11 mouse cellular contexts compared by ENCODE assay signal in genomic region chr3:129296994-129297393, GRCm38 (mm10). TPM values are rescaled to one million over a fixed set of nuclear protein-coding genes. Genes with fewer than 3 reads are reported as not detected.
DNase-seq lines count a peak whose midpoint lies in the region; ATAC-seq and TF ChIP-seq lines count a peak whose summit lies in the region.
"Had no signal": no experiment of that assay in that cellular context is flagged by ENCODE, and none has a peak within 500 bp of the region (broad histone marks: within the 10 kb centered on the region; RNA-seq: fewer than 3 reads in every experiment).

No protein-coding gene starts in this region.

- TF ChIP-seq CTCF in heart, postnatal 0 days (IDR thresholded peaks at IDR 0.05; ENCODE audit: low read depth), result no peak

- peak; percentile 49 for DNase-seq in heart, postnatal 0 days (ENCODE audit: low spot score)
- DNase-seq in heart, adult 8-10 months (ENCODE audit: low spot score), result no peak
- DNase-seq in adrenal gland, adult (ENCODE audit: inconsistent age in 2 of 2, low spot score in 1 of 2), result peak; percentile 37 to 86
- DNase-seq in lung, postnatal 10 days, result peak; percentile 14
- DNase-seq in right cerebral cortex, adult 18-20 months, result no peak
- no peak for DNase-seq in left cerebral cortex, postnatal 14 days (ENCODE audit: low spot score in 2 of 2)
- DNase-seq: thymus, adult 2 months had no signal

- no peak overlapping the region for H3K9ac ChIP-seq in heart, postnatal 0 days (replicated peaks; ENCODE audit: low read depth, low read length)
- H3K9ac ChIP-seq in intestine, embryonic 16.5 days (ENCODE audit: low read depth, low read length), result no peak overlapping the region
- no peak overlapping the region for H3K9ac ChIP-seq in hindbrain, embryonic 13.5 days
- H3K9ac ChIP-seq: embryonic facial prominence, embryonic 12.5 days had no signal

- H3K4me2 ChIP-seq in heart, postnatal 0 days (ENCODE audit: low read depth, low read length), result no peak overlapping the region
- no peak overlapping the region for H3K4me2 ChIP-seq in intestine, embryonic 16.5 days (ENCODE audit: low read depth, low read length)
- H3K4me2 ChIP-seq in hindbrain, embryonic 13.5 days, result no peak overlapping the region
- H3K4me2 ChIP-seq: embryonic facial prominence, embryonic 12.5 days had no signal

- 0 out of 2 replicates have a peak, but pooled peaks have one; percentile 42 for TF ChIP-seq EP300 in heart, postnatal 0 days (IDR thresholded peaks at IDR 0.05; ENCODE audit: low read depth)

- no peak overlapping the region for H3K4me3 ChIP-seq in heart, postnatal 0 days (ENCODE audit: low read depth, low read length)
- no peak overlapping the region for H3K4me3 ChIP-seq in intestine, embryonic 16.5 days (ENCODE audit: low read length)
- no peak overlapping the region for H3K4me3 ChIP-seq in hindbrain, embryonic 13.5 days
- H3K4me3 ChIP-seq: embryonic facial prominence, embryonic 12.5 days; hindbrain, embryonic 10.5 days had no signal

- no peaks in the 10 kb centered on the region for H3K36me3 ChIP-seq in heart, postnatal 0 days (replicated peaks; ENCODE audit: control insufficient read depth, insufficient read depth, low read length)
- H3K36me3 ChIP-seq in intestine, embryonic 16.5 days (ENCODE audit: control insufficient read depth, insufficient read depth, low read length), result 0 out of 2 replicates have a peak, but pooled peaks cover 3% of the 10 kb centered on the region
- no peaks in the 10 kb centered on the region for H3K36me3 ChIP-seq in hindbrain, embryonic 13.5 days
- H3K36me3 ChIP-seq: embryonic facial prominence, embryonic 12.5 days; hindbrain, embryonic 10.5 days had no signal

- H3K9me3 ChIP-seq in heart, postnatal 0 days (replicated peaks; ENCODE audit: control insufficient read depth, low read length), result no peaks in the 10 kb centered on the region
- H3K9me3 ChIP-seq in intestine, embryonic 16.5 days (ENCODE audit: control insufficient read depth, low read length), result no peaks in the 10 kb centered on the region
- no peaks in the 10 kb centered on the region for H3K9me3 ChIP-seq in hindbrain, embryonic 13.5 days
- H3K9me3 ChIP-seq: embryonic facial prominence, embryonic 12.5 days; hindbrain, embryonic 10.5 days had no signal

- peaks cover 17% of the 10 kb centered on the region; the same call in 1 of the 2 replicates for H3K4me1 ChIP-seq in heart, postnatal 0 days (ENCODE audit: control insufficient read depth, insufficient read depth)
- no peaks in the 10 kb centered on the region for H3K4me1 ChIP-seq in intestine, embryonic 16.5 days (ENCODE audit: control insufficient read depth, insufficient read depth, low read length)
- peaks cover 4% of the 10 kb centered on the region; the same call in 1 of the 2 replicates for H3K4me1 ChIP-seq in hindbrain, embryonic 13.5 days (replicated peaks)
- H3K4me1 ChIP-seq: embryonic facial prominence, embryonic 12.5 days had no signal

- ATAC-seq in heart, postnatal 0 days (ENCODE audit: insufficient read depth, low read depth), result peak; percentile 79
- peak; percentile 66; the same call in 1 of the 2 replicates for ATAC-seq in intestine, embryonic 16.5 days
- ATAC-seq in hindbrain, embryonic 13.5 days (ENCODE audit: low FRiP score), result no peak

- no peak overlapping the region for H3K27ac ChIP-seq in heart, postnatal 0 days (ENCODE audit: low read depth)
- H3K27ac ChIP-seq in intestine, embryonic 16.5 days (ENCODE audit: low read length), result no peak overlapping the region
- no peak overlapping the region for H3K27ac ChIP-seq in hindbrain, embryonic 13.5 days
- H3K27ac ChIP-seq: embryonic facial prominence, embryonic 12.5 days; hindbrain, embryonic 10.5 days had no signal

- H3K27me3 ChIP-seq in heart, postnatal 0 days (ENCODE audit: control insufficient read depth, insufficient read depth, low read length), result no peaks in the 10 kb centered on the region
- no peaks in the 10 kb centered on the region for H3K27me3 ChIP-seq in intestine, embryonic 16.5 days (replicated peaks; ENCODE audit: control insufficient read depth, insufficient read depth, low read length)
- H3K27me3 ChIP-seq in hindbrain, embryonic 13.5 days, result no peaks in the 10 kb centered on the region
- H3K27me3 ChIP-seq: embryonic facial prominence, embryonic 12.5 days had no signal

- WGBS in heart, postnatal 0 days, result 42% methylated on average over 5 of the region's 5 CpGs
- WGBS in intestine, embryonic 16.5 days, result 67% methylated on average over 5 of the region's 5 CpGs
- 77% methylated on average over 5 of the region's 5 CpGs for WGBS in hindbrain, embryonic 13.5 days

- intact Hi-C loops in left cerebral cortex, postnatal 14 days (cut with DNase I), result no loop called here

RNA-seq across cellular contexts. Expression of gene Enpep, which starts 35.5 kb away (rescaled TPM):
- 8.4 and 11.2 TPM in 2 replicates for total RNA-seq in heart, postnatal 0 days (2014; rRNA removed; ENCODE audit: low replicate concordance)
- 8.3 and 9.0 TPM in 2 replicates for polyA plus RNA-seq in heart, postnatal 0 days (2015; fragmentation: Nextera tagmentation; extraction: Ambion mirVana)
- total RNA-seq in heart, adult 8-10 months (2022), result 1 to 10 TPM; 5.0 to 7.2 (median 6.2) TPM
- polyA plus RNA-seq in intestine, embryonic 16.5 days (2015; fragmentation: Nextera tagmentation; extraction: Ambion mirVana), result 143 and 194 TPM in 2 replicates
- 1 to 10 TPM; 1.8 to 2.0 TPM for total RNA-seq in left cerebral cortex, postnatal 14 days (2021)
- 1.6 and 1.8 TPM in 2 replicates for polyA plus RNA-seq in hindbrain, embryonic 13.5 days (2015; fragmentation: Nextera tagmentation; extraction: Ambion mirVana)

Comparison
In these comparisons a context has a peak if more than half of its experiments do, and no peak if none do; other contexts are left out.
1. DNase-seq: peak in heart, postnatal 0 days (single experiment), adrenal gland, adult (2 of 2) and lung, postnatal 10 days (single experiment); none in heart, adult 8-10 months (single experiment), right cerebral cortex, adult 18-20 months (single experiment) and left cerebral cortex, postnatal 14 days (0 of 2).